Mouse (Mus musculus) telencephalon, adult 2 months (tissue): ENCODE measurements around the gene Zbtb37.
"Not testable (repeated sequence)": the region's sequence is repeated elsewhere in the genome, so short reads cannot be mapped to it uniquely, and the experiment has no call there.

Experiments
- DNase-seq: peaks from one replicate; pipeline ENCODE4 v3.0.0-alpha.2; 2011; ENCODE audit warnings: low read depth, low spot score

Zbtb37 gene

DNA sequence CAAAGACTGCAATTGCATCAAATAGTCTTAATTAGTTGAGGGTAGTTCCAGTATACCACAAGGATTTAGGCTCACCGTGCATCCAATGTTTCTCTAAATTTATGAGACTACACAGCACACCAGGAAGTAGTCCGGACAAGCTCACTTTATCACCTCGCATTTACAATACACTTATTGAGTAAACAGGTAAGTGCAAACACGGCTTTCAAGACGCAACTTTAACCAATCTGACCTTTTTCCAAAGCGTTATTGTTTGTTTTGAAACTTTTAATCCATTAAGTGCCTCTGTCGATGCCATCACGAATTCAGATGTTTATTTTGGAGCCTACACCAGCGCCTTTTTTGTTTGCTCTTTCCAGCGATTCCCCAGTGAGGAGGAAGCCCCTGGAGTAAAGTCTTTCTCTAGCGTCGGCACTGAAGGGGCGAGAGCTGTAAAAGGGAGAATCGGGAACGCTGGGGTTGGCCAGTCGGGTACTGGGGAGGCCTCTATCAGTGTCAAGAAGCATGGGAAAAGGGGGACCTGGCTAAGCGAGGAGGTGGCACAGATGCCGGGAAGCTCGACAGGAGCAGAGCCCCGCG lies 704 bp downstream of the Zbtb37 start:
- DNase-seq, result no peak

DNA sequence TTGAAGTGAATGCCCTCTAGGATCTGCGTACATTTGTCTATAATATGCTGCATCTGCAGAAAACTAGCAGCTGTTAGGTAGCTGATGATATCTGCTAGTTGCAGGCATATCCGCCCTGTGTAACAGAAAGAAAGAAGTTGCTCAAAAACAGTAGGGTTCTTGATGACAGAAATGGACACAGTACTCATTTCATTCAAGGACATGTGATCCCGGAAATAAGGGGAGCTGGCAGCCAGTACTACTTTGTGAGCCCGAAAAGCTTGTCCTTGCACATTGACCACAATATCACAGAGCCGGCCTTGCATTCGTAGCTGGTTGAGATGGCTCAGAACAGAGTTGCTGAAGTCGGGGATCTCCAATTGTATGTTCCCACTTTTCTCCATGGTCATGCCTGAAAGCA lies 2.3 kb downstream of the Zbtb37 start:
- no peak for DNase-seq

DNA sequence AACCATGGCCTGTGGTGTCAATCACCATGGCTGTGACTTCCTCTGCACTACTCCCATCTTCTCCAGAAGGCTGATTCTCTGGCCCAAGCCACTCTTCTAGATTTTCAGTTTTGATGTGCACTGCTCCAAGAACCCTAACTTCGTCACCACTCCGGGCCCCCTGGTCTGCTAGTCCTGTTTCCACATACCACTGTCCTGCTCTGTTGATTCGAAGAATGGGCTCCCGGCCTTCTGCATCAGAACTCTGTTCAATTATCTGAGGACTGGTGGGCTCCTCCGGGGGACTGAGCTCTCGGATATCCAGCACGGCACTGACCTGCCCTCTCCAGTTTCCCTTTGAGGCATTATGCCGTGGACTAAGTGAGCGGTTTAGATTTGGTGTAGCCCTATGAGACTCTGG lies 2.8 kb downstream of the Zbtb37 start:
- no peak for DNase-seq

DNA sequence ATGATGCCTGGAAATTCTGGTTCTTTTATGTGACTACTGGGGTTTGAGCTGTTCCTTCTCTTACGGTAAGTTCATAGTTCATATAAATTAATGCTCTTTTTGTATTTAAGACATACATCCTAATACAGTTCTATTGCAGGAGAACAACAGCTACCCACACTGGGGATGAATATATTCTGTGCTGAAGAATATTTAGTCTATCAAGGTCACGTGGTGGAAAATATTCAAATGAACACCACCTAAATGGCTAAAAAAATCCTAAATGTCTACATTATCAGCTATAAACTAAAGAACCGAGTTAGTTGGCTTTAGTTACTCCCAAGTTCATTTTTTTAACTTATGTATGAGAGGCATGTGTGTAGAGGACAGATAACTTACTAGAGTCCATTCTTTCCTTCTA lies 4.6 kb downstream of the Zbtb37 start:
- DNase-seq, result no peak

DNA sequence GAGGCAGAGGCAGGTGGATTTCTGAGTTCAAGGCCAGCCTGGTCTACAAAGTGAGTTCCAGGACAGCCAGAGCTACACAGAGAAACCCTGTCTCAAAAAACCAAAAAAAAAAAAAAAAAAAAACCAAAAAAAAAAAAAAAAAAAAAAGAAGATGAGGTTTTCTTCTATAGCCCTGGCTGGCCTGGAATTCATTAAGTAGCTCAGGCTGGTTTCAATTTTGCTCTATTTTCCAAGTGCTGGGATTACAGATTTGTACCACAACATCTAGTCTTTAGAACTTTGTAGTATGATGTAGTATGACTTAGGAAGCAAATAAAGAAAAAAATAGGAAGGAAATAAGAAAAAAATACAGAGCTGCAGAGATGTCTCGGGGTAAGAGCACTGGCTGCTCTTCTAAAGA lies 6.2 kb downstream of the Zbtb37 start:
- DNase-seq, result not testable (repeated sequence)

DNA sequence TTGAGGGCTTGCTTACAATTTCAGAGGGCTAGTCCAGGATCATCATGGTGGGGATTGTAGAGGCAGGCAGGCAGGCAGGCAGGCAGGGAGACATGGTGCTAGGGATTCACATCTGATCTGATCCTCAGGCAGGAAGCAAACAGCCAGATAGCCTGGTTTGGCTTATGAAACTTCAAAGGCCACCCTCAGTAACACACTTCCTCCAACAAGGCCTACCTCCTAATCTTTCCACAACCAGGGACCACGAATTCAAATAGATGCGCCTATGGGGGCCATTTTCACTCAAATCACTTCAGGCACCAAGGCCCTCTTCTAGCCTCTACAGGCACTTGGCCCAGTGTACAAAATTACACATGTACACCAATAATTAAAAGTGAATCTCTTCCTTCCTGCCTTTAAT lies 7.5 kb downstream of the Zbtb37 start:
- DNase-seq, result no peak

DNA sequence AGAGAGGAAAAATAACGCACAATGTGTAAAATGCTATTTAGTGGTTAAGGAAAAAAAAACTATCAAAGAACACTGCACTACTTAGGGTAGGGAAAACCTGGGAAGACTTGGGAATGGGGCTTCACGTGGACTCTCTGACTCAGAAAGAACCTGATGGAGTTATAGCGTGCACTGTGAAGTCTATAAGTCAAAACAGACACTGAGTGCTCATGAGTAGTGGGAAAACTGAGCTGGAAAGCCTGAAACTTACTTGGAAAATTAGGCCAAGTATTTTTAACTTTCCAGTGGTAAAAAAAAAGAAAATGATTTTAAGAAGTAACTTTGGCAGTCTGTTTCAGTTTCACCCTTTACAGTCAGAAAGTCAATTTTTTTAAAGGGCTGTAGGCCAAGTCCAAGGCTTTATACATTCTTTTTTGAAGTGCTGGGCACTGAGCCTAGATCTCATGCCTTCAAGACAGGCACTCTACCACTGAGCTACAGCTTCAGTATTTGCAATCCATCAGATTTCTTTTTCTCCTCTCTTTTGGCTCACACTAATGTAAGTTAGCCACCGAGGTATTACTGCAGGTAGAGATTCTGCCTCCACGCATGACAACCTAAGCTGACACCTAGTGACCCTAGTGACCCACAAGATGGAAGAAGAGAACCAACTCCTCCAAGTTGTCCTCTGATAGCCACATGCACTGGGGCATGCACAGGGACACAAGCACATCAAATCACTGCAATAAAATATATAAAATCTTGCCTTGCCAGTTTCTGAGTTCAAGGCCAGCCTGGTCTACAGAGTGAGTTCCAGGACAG lies 9.0 kb downstream of the Zbtb37 start:
- no peak for DNase-seq

DNA sequence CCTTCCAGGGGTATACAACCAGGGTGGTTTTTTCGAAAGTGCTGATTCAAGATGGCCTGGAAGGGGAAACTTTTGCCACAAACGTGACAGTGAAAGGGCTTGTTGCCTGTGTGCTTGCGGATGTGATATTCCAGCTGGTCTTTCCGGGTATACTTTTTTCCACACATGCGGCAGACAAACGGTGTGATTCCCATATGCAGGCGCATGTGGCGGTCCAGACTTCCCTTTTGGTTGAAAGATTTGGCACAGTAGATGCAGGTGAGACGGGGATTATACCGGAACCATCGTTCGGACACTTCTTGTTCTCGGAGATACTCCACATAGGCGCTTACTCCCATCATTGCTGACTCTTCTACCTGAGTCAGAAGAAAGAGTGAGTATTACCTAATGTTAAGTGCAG lies 14.6 kb downstream of the Zbtb37 start:
- no peak for DNase-seq

DNA sequence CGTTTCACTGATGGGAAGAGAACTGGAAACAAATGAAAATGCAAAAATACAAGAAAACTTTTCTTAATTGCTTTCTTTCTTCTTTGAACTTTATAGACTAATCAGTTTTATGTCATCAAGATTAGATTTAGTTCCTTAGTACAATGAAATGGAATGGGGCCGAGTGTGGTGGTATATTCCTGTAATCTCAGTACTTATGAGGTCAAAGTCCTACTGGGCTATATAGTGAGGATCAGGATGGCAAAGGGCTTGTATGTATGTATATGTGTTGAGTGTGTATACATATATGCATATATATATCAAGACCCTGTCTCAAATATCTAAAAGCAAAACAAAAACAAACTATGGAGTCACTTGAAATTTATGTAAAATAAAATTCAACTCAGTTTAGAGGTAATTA lies 18.3 kb downstream of the Zbtb37 start:
- no peak for DNase-seq

DNA sequence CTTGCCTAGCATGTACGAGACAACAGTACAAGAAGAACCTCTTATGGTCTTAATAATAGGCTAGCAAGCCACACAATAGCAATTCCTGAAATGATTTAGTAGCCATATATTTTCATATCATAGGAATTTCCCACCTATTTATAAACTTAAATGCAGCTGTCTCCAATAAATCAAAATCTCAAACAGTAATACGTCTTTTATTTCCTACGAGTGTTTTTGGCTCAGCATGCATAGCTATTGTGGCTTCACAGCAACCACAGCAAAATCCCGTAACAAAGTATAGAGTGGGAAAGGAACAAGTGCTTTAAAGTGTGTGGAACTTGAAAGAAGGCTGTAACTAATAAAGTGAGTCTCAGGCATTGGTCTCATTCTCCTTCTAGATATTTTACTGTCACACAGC lies 24.2 kb downstream of the Zbtb37 start:
- no peak for DNase-seq

DNA sequence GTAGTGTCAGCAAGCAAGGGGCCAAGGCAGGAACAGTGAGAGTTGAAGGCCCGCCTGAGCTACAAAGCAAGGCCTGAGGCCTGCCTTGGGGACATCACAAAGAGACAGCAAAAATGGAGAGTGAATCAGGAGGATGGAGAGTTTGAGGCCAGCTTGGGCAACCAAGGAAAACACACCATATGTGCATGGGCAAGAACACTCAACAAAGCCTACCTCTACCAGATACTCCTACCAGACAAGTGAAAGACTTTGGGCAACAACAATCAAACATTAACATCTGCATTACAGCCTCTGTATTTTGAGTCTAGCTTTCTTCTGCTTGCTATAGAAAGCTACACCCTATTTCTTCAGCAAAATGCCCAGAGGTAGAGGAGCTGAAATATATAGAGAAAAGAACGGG lies 26.6 kb downstream of the Zbtb37 start:
- no peak for DNase-seq

DNA sequence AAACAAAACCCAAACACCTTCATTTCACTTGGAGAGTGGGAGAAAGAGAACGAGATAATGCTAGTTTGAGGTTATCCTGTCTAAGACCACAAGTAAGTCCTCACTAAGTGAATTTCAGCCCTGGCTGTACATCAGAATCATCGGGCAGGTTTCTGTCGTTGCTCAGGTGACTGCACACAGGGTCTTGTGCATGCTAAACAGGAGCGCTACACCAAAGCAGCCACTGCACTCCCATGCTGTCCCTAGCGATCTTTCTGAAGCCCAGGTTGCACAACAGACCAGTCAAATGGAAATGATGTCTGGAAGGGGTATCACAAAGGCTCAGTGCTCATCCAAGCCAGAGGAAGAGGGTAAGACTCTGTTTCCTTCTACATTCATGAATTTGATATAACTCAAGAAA lies 28.2 kb downstream of the Zbtb37 start:
- no peak for DNase-seq

DNA sequence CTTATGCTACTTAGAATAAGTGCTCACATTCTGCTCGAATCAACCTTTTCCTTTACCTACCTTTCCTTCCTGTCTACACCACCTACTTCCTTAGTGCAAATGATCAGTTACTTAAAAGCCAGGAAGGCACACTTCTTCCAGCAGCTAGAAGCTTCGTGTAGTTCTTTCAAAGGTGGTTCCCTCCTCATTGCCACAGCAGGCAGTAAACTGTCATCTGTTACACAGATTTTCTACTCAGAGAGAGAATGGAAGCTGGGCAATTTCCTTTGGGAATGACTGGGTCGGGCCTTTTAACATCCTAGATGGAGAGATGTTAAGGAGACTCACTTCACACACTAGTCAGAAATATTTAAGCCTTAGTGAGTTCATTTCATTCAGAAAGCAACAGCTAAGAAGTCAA lies 29.1 kb downstream of the Zbtb37 start:
- no peak for DNase-seq

DNA sequence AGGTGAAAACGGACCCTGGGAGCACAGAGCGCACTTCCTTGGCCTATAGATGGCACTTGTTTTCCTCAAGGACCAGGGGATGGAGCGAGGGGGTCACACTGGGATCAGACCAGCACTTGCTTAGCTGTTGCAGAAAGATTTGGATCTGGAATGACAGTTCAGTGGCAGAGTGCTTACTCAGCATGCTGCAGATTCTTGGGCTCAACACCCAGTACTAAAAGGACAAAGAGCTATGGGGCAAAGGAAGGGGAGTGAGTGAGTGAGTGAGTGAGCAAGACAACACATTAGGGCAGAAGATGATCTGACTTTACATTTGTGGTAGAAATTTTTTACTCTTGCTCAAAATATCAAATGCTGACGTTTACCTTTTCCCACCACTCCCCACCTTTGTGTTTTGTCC lies 29.7 kb downstream of the Zbtb37 start:
- DNase-seq, result no peak

DNA sequence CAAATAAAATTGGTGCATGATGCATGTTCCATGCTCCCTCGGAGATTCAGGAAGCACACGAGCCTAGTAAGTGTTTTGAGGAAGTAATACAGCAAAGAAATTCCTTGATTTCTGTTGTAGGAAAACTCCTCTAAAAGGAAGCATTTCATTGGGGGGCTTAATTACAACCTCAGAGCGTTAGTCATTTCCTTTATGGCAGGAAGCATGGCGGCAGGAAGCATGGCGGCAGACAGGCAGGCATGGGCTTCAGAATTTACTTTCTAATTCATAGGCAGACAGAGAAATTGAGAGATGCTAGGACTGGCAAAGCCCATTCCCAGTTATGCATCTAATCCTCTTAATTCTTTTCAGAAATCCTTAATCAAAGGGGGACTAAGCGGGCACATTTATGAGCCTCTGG lies 40.8 kb downstream of the Zbtb37 start:
- DNase-seq, result no peak

DNA sequence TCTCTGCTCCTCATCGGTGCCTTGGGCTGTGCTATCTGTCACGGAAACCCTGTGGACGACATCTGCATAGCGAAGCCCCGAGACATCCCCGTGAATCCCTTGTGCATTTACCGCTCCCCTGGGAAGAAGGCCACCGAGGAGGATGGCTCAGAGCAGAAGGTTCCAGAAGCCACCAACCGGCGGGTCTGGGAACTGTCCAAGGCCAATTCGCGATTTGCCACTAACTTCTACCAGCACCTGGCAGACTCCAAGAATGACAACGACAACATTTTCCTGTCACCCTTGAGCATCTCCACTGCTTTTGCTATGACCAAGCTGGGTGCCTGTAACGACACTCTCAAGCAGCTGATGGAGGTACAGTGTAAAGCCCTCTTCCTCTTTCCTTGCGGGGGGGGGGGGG lies 45.3 kb downstream of the Zbtb37 start:
- DNase-seq, result no peak

DNA sequence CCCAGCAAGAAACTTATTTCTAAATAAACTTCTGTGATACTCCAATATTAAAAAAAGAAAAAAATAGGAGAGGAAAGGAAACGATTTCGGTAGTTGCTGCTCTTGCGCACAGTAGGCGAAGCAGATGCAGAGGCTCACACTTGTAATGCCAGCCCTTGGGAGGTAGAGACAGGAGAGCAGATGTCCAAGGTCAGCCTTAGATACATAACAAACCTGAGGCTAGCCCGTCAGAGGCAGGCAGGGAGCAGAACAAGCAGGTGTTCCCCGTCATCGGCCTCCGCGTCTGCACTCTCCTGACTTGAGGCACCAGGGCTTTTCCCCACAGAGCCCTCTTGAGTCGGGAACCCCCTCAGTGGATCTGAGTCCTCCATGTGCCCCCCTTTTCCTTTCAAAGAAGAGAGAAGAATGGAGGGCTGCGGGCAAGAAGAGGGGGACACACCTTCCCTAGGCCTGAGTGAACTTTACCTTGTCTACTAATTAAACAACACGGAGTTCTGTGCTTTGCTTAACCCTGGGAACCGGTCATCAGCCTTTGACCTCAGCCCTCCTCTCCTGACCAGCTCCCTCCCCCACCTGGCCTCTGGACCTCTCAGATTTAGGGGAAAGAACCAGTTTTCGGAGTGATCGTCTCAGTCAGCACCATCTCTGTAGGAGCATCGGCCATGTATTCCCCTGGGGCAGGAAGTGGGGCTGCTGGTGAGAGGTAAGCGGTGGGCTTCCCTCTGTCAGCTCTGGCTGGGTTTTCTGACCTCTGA lies 47.6 kb downstream of the Zbtb37 start:
- DNase-seq, result no peak

DNA sequence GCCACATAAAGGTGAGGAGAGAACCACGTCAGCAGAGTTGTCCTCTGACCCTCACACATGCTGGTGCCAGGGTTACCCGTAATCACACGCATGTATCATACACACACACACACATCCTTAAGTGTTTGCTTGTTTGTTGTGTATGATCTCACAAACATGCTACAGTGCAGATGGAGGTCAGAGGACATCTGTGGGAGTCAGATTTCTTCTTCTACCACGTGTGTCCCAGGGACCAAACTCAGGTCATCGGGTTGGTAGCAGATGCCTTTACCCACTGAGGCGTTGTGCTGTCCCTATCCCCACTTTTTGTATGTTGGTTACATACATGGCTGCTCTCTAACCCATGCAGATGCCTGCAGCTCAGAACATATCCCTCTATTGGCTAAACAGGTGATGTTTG lies 49.2 kb downstream of the Zbtb37 start:
- DNase-seq, result no peak

DNA sequence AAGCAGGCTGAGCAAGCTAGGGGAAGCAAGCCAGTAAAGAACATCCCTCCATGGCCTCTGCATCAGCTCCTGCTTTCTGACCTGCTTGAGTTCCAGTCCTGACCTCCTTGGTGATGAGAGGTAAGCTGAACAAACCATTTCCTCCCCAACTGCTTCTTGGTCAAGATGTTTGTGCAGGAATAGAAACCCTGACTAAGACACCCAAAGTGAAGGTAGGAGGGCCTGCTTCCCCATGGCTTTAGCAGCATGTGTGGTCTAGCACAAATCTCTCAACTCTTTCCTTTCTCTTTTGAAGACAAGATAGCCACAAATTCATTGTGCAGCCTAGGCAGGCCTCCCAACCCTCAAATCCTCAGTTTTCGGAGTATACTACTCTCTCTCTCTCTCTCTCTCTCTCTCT lies 49.9 kb downstream of the Zbtb37 start:
- not testable (repeated sequence) for DNase-seq

DNA sequence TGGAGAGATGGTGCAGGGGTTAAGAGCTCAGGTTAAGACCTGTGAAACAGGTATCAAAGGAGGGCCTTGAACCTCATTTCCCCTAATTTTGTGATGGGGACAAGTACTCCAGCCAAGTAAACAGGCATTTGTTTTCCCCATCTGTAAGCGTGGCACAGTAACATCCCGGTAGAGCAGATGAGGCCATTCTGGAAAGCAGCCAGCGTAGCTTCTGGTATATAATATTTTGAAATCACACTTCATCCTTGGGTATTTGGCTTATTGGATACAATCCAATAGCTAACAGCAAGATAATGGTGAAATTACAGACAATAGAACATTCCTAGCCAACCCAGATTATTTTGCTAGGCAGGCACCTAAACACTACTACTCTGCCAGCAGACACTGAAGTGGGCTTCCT lies 51.8 kb downstream of the Zbtb37 start:
- DNase-seq, result no peak

DNA sequence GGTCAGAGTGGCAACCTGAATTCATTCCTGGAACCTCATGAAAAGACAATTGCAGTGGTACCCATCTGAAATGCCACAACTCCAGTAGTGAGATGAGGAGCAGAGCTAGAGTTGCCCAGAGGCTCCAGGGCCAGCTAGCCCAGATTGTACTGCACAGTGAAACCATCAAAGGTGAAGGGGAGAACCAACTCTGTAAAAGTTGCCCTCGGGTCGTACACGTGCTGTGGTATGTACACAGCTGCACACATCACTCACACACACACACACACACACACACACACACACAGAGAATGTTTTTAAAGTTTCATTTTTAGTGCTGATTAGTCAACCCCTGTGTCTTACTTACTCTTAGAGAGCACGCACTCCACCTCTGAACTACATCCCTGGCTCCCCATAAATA lies 53.3 kb downstream of the Zbtb37 start:
- DNase-seq, result no peak

DNA sequence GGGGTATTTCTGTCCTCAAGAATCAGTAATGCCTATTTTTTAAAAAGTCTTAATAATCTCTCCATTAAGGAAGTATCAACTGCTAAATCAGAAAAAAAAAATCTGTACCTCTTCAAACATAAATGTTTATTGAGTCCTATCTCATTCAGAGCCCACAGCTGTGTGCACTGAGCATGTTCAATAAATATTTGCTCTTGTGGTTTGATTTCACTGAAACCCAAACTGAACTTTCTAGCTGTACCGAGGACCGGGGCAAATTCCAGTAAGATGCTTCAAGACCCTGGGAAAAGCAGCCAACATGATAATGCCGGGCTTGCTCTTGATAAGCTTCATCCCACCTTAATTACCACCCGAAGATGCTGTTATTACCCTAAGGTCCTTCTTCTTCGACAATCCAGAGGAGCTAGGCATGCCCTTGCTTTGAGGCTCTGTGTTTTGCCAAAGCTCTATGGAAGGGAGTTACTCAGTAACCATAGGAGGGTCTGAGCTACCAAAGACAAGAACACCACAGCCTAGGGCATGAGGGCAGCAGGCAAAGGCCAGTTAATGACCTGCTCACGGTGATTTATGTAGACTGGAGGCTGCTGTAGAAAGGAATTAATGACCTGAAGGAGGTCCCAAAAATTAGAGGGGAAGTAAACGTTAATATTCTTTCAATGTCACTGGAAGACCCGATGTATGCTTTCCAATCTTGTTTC lies 54.0 kb downstream of the Zbtb37 start:
- DNase-seq, result no peak
